Mouse (Mus musculus): ENCODE data around the gene Tmx2.
"Not testable (repeated sequence)": the region's sequence is repeated elsewhere in the genome, so short reads cannot be mapped to it uniquely, and the experiment has no call there.

The Tmx2 gene

GRCm38 (mm10) chr2:84679016-84679415 lies at the start of gene Tmx2:
Gene Tmx2 (minus strand): TSS chr2:84679140.
- peak; percentile 25 for DNase-seq

DNA sequence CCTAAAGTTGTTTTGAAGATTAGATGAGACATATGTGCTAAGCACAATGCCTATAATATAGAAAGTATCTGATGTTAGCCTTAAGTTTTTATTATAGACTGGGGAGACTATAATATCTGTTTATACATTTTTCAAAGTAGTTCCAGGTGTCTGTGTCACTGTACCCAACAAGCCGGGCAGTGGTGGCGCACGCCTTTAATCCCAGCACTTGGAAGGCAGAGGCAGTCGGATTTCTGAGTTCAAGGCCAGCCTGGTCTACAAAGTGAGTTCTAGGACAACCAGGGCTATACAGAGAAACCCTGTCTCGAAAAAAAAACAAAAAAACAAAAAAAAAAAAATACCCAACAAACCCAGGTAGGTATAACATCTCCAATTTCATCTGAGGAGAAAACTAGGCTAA lies 49.3 kb upstream of the Tmx2 start:
- DNase-seq, result not testable (repeated sequence)

GRCm38 (mm10) chr2:84727172-84727858 lies 48.4 kb upstream of the Tmx2 start, which contains the start of gene Clp1:
Gene Clp1 (minus strand): TSS chr2:84727350.
- peak; percentile 94 for DNase-seq

GRCm38 (mm10) chr2:84726716-84727115 lies 47.8 kb upstream of the Tmx2 start:
- no peak for DNase-seq

- no peak for DNase-seq
Measured at GRCm38 (mm10) chr2:84725770-84726169, 46.8 kb upstream of the Tmx2 start.

DNA sequence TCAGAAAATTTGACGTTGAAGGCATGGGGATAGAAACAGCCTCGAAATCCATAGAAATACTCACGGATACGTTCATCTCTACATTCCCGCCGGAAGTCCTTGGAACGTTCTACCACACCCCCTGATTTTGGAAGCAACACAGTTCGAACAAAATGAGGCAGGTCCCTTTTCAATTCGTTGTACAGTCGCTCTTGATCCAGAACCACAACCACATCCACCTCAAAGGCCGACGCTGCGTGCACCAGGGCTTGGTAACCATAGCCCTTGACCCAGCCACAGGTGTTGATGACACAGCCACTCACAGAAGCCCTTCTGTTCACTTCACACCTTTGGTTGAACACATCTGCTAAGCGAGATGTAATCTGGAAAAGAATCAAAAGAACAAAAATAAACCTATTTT lies 44.9 kb upstream of the Tmx2 start:
- no peak for DNase-seq

DNA sequence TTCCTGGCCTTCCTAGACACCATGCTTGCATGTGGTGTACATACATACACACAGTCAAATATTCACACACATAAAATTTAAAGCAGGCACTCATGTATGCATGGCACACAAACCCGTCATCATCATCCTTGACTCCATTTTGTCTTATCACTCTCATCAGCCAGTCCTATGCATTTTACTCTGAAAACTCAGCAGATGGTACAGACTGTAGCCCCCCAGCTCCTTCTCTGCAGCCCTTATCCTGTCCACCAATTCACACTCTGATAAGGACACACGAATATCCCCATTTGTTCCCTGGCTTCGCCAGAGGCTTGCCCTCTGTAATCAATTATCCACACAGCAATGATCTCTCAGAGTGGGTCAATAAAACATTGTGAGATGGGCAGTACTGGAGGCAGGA lies 42.2 kb upstream of the Tmx2 start:
- no peak for DNase-seq

- no peak for DNase-seq
Measured at GRCm38 (mm10) chr2:84720718-84721117, 41.8 kb upstream of the Tmx2 start.

DNA sequence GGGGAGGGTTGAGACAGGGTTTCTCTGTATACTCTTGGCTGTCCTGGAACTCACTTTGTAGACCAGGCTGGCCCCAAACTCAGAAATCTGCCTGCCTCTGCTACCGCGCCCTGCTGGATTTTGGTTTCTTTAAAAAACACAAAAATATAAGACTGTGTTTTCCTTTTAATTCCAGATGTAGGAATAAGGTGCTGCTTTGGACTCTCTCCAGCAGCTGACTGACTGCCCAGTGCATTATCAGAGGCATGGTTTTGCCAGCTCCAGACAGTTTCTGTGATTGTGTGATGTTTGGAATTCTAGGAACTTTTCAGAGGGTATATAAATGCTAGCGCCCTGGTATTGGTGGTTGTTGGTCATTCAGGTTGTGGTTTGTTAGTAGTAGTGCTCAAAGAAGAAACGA lies 38.4 kb upstream of the Tmx2 start:
- DNase-seq, result no peak

GRCm38 (mm10) chr2:84716423-84717355 lies 37.7 kb upstream of the Tmx2 start:
- DNase-seq, result no peak

GRCm38 (mm10) chr2:84715562-84716361 lies 36.8 kb upstream of the Tmx2 start:
- DNase-seq, result peak; percentile 69

- DNase-seq, result peak; percentile 99
Measured at GRCm38 (mm10) chr2:84714811-84715561, 36.0 kb upstream of the Tmx2 start, which contains the start of gene Zdhhc5. Gene Zdhhc5 (minus strand): TSS chr2:84715180.

GRCm38 (mm10) chr2:84714422-84714810 lies 35.5 kb upstream of the Tmx2 start:
- DNase-seq, result no peak

DNA sequence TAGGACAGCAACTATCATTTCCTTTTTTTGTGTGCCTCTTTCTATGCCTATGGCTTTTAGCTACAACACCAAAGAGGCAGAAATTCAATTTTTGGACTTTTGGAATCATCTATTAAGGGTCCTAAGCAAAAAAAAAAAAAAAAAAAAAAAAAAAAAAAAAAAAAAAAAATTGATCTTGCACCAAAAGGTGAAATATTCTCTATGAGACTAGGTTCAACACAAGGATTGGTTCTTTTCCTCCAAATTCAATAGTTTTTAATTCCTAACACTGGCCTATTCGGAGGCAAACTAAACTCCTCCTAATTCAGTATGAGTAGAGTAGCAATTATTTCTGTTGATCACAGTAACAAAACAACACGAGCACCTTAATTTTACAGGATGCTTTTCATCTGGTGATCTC lies 33.0 kb upstream of the Tmx2 start:
- no peak for DNase-seq

GRCm38 (mm10) chr2:84707523-84707922 lies 28.6 kb upstream of the Tmx2 start:
- DNase-seq, result no peak

- no peak for DNase-seq
Measured at GRCm38 (mm10) chr2:84705295-84705694, 26.4 kb upstream of the Tmx2 start.

DNA sequence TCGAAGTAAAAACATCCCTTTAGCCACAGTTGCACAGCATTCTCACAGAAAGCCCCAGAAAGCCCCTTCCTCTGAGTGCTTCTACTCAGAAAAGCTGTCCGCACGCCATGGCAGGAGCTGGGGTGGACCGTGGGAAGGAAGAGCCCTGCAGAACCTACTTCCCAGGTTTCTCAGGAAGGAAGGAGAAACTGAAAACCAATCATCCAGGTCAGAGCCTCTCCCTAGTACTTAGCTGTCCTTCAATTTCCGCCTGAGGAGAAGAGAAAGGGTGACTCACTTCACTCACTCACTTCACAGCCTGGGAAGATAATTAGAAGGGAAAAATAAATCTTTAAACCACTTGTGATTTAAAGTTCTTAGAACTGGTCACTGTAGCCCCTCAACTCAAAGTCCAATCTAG lies 25.4 kb upstream of the Tmx2 start:
- DNase-seq, result no peak

DNA sequence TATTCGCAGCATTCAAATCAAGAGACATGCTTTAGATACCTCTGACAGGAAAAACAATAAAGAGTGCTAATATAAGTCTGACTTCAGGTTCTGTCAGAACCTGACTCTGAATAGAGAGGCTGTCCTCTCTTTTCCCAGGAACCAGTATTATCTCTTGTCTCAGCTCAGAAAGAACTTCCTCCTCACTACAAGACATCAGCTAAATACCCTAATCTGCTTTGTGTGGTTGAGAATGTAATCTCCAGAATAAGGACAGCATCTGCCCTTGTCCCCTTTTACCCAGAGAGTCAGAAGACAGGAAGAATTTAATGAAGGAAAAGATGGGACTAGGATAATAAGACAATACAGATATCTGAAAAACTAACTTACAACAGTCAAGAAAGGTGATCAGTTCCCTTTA lies 24.6 kb upstream of the Tmx2 start:
- no peak for DNase-seq

GRCm38 (mm10) chr2:84695007-84695695 lies 16.2 kb upstream of the Tmx2 start:
- no peak for DNase-seq

- no peak for DNase-seq
Measured at GRCm38 (mm10) chr2:84690050-84690449, 11.1 kb upstream of the Tmx2 start.

DNA sequence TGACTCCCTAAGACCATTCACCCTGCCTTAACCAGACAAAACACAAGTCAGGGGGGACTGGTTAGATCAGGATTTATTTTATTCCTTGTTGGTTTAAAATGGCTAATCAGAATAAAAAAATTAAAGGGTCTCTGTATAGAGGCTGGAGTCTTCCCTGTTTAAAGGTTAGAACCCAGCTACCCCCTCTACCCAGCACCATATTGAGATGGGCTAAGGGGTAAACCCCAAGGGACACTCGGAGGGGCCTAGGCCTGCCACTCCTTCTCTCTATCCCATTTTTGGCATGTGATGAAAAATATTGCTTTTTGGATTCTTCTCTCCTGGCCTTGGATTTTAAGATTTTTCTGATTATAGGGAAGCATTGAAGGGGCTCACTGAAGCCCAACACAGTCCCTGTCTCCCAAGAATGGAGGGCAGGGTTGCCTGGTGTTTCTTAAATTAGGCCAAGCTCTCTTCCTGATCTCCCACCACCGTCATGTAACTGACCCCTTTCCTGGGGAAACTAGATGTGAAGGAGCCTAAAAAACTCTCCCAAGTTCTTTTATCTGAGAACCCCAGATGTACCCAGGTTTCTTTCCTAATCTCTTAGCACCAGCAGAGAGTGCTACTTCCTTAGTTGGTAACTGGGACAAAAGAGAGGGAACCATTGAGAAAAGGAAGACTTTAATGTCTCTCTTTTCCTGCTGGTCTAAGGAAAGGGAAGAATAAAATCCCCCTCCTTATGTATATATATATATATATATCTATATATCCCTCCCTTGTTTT lies 9.3 kb upstream of the Tmx2 start:
- no peak for DNase-seq

All from thymus, postnatal 4 days (tissue).